Mouse (Mus musculus) kidney, postnatal 14 days (tissue): ENCODE data around the gene Fbxo11.
A peak's percentile ranks its signal among the peaks of the same experiment; 100 is the strongest.
"Not testable (repeated sequence)": the region's sequence is repeated elsewhere in the genome, so short reads cannot be mapped to it uniquely, and the experiment has no call there.

ENCODE experiments used
- DNase-seq: peaks from one replicate; pipeline ENCODE4 v3.0.0; 2022; ENCODE audit warnings: mixed read lengths

The Fbxo11 gene

DNA sequence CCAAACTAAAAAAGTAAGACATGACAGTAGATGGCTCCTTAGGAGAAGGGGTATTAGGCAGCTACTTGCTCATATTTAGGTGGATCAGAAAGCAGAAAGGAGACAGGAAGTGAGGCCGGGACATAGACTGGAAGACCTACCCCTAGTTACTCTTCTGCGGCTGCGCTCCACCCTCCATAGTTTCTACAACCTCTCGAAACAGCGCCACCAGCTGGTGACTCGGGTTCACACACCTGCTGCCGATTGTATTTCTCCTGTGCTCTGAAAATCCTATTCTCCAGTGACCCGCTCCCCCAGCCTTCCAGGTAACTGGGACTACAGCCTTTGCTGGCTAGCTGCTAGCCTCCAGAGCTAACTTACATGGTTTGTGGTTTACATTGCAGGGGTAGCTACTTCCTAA, 106.8 kb downstream of the Fbxo11 start:
- no peak for DNase-seq

DNA sequence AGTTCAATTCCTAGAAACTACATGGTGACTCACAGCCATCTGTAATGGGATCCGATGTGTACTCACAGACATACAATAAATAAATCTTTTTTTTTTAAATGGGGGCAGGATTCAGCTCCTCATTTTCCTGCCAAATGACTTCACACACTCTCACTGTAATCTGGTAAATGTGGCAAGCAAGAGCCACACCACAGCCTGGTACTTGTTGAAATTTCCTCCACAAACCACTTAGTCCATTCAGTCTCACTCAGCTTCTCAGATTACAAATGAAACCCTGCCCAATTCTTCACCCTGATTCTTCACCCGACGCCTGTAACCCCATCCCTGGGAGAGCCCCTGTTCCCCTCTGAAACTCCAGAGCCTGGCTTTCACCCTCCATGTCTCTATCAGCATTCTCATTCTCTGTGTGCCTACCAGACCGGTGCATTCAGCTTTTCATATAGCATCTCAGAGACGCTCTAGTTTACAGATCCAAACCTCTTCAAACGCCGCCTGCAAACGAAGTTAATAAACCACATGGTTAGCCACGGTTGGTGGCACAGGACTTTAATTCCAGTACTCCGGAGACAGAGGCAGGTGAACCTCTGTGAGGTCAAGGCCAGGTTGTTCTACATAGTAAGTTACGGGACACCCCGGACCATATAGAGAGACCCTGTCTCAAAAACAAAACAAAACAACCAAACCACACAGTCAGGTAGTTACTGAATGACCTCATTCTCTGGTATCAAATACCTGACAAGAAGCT, 107.8 kb downstream of the Fbxo11 start:
- DNase-seq: peak; percentile 67

DNA sequence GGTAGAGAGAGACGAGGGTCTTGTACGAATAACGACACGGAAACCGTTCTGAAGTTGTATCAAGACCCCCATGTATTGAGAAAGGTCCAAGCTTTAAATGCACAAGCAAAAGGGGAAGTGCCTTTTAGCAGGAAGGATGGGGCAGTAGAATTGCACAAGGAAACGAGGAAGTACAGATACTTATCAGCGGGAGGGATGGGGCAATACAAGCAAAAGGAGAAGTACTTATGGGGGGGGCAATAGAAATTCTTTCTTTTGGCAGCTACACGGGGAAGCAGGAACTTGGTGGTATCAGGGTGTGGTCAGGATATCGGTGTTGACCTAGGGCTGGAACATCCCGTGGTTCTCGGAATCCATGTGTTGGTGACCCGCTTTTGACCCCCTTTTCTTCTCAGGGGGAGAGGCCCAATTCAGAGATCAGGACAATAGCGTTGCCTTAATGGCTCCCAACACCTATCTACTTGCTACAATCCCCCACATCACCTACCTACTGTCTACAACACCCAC, 110.4 kb downstream of the Fbxo11 start:
- not testable (repeated sequence) for DNase-seq

DNA sequence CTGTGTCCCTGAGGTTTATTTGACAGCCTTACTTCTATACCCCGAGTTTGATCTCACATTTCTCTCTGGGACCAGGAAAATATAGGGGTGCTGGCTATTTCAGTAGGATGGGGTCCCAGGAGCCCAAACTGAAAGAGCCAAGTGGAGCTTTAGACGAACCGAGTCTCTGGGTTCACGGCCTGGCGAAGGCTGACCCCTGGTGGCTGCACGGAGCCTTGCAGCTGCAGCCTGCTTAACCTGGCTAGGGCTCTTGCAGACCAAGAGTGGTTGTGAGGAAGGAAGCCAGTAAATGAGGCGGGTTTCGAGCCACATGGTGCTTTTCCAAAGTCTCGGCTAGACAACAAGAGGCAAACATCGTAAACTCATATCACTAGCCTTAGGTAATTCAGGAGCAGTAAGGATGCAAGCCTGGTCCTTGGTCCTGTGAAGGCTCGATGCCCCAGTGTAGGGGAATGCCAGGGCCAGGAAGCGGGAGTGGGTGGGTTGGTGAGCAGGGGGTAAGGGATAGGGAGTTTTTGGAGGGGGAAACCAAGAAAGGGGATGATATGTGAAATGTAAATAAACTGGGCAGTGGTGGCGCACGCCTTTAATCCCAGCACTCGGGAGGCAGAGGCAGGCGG, 116.0 kb downstream of the Fbxo11 start:
- peak; percentile 84 for DNase-seq
